14 mouse cellular contexts compared by ENCODE assay signal in genomic region chr3:41366264-41366663, GRCm38 (mm10).
DNase-seq lines count a peak whose midpoint lies in the region; ATAC-seq lines count a peak whose summit lies in the region.
"Had no signal": no experiment of that assay in that cellular context is flagged by ENCODE, and none has a peak within 500 bp of the region (broad histone marks: within the 10 kb centered on the region; RNA-seq: fewer than 3 reads in every experiment).

No protein-coding gene starts in this region.

- DNase-seq in heart, adult 18-20 months = peak; percentile 70 to 72
- DNase-seq in heart, postnatal 36 days = no peak
- DNase-seq in heart, adult 9 months (ENCODE audit: low spot score in 2 of 2) = peak; percentile 50 to 61
- peak; percentile 29 to 31 for DNase-seq in kidney, adult 8-10 months
- no peak for DNase-seq in left cerebral cortex, adult 8-10 months (ENCODE audit: low spot score in 2 of 2)
- DNase-seq in thymus, adult 18-20 months = no peak
- DNase-seq in spleen, postnatal 4 days (ENCODE audit: low spot score in 2 of 2) = no peak
- DNase-seq: adrenal gland, postnatal 14 days; layer of hippocampus, adult 9-11 months; liver; lung, postnatal 14 days; right cerebral cortex, postnatal 4 days had no signal

- ATAC-seq in erythroblast, adult 5-6 weeks (replicated peaks; ENCODE audit: low FRiP score, poor library complexity, severe bottlenecking) = no peak
- ATAC-seq: hindbrain, embryonic 16.5 days had no signal

- intact Hi-C loops in heart, postnatal 36 days (cut with DNase I) = loop anchor here (5.0 kb wide), 3 partner anchors 41 to 196 kb away; no protein-coding TSS in a partner anchor

Comparison
In these comparisons a context has a peak if more than half of its experiments do, and no peak if none do; other contexts are left out.
1. DNase-seq: peak in heart, adult 18-20 months (2 of 2), heart, adult 9 months (2 of 2) and kidney, adult 8-10 months (2 of 2); none in heart, postnatal 36 days (0 of 2), left cerebral cortex, adult 8-10 months (0 of 2), thymus, adult 18-20 months (0 of 2) and spleen, postnatal 4 days (0 of 2).